Mouse (Mus musculus): ENCODE results near the gene Ifi211.

DNA sequence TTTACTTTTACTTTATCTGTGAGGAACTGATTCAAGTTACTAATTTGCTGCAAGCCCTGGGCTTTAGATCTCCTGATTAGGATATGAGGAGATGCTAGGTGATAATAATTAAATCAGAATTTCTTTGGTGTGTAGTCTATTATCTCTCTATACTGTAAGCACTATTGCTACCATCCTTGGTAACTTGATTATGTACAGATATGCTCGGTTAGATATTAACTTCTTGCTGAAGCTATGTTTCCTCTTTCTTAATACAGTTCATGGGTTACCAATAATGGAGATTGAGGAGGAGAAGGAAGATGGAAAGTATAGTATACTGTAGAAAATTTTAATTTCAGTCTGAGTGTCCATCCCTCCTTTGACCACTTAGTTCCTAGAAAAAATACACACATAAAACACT lies 40.7 kb upstream of the Ifi211 start:
- TF ChIP-seq ZC3H11A (IDR thresholded peaks at IDR 0.05; ENCODE audit: borderline replicate concordance, low read depth, low read length) (no peak), MAFK (IDR thresholded peaks at IDR 0.05; ENCODE audit: insufficient read depth, low read depth, low read length) (no peak), CHD2 (IDR thresholded peaks at IDR 0.05; ENCODE audit: low read depth, low read length) (no peak), HCFC1 (IDR thresholded peaks at IDR 0.05; ENCODE audit: borderline replicate concordance, insufficient read depth, low read length) (no peak)
